Mouse (Mus musculus) heart, postnatal 0 days (tissue): ENCODE results near the gene Ikzf3. TPM values are rescaled to one million over a fixed set of nuclear protein-coding genes. Genes with fewer than 3 reads are reported as not detected.

Experiments
- ATAC-seq: fragments of 200-750 bp; cut with Nextera tagmentation; 2 replicates; pipeline ENCODE4 v1.8.0; 2017; ENCODE audit warnings: low read depth, moderate number of reproducible peaks, moderate library complexity; ENCODE audit not compliant: insufficient read depth
- DNase-seq: peaks from one replicate; pipeline ENCODE4 v3.0.0-alpha.2; 2016; ENCODE audit warnings: low spot score
- H3K27ac ChIP-seq: fragments of 300-500 bp; sonication (generic); 2 replicates; pipeline ENCODE4 v1.5.1; 2014; ENCODE audit warnings: low read depth, mild to moderate bottlenecking
- H3K27me3 ChIP-seq: fragments of 300-500 bp; sonication (generic); 2 replicates; pipeline ENCODE4 v1.6.1; 2014; ENCODE audit warnings: low read length, mixed read lengths; ENCODE audit not compliant: control insufficient read depth, insufficient read depth
- H3K36me3 ChIP-seq: fragments of 300-500 bp; sonication (generic); replicated peaks from 2 replicates; pipeline ENCODE4 v1.6.1; 2014; ENCODE audit warnings: low read length, mixed read lengths; ENCODE audit not compliant: control insufficient read depth, insufficient read depth
- H3K4me1 ChIP-seq: fragments of 300-500 bp; sonication (generic); 2 replicates; pipeline ENCODE4 v1.6.1; 2014; ENCODE audit warnings: antibody characterized with exemption; ENCODE audit not compliant: control insufficient read depth, insufficient read depth
- H3K4me2 ChIP-seq: fragments of 300-500 bp; sonication (generic); 2 replicates; pipeline ENCODE4 v1.6.1; 2014; ENCODE audit warnings: low read depth, mild to moderate bottlenecking, low read length, moderate library complexity
- H3K4me3 ChIP-seq: fragments of 300-500 bp; sonication (generic); 2 replicates; pipeline ENCODE4 v1.5.1; 2014; ENCODE audit warnings: low read depth, low read length
- H3K9ac ChIP-seq: fragments of 300-500 bp; sonication (generic); replicated peaks from 2 replicates; pipeline ENCODE4 v1.6.1; 2014; ENCODE audit warnings: low read depth, low read length, mixed read lengths
- H3K9me3 ChIP-seq: fragments of 300-500 bp; sonication (generic); replicated peaks from 2 replicates; pipeline ENCODE4 v1.6.1; 2016; ENCODE audit warnings: low read length; ENCODE audit not compliant: control insufficient read depth
- CTCF ChIP-seq: IDR thresholded peaks from 2 replicates; pipeline ENCODE4 v1.5.1; 2016; ENCODE audit warnings: antibody characterized with exemption, control low read depth, low read depth
- EP300 ChIP-seq: IDR thresholded peaks from 2 replicates; pipeline ENCODE4 v1.6.1; 2016; ENCODE audit warnings: antibody characterized with exemption, low read depth
- WGBS: fragments of 180-500 bp; shearing (Covaris S2); extraction: QIAGEN DNeasy Blood & Tissue Kit; methylation state at CpG from one replicate; pipeline ENCODE4 v1.1.7; 2014; 5-methylcytosine and 5-hydroxymethylcytosine counted together
- polyA plus RNA-seq: library from polyadenylated mRNA; unstranded; fragments of >200 nt; fragmentation: Nextera tagmentation; extraction: Ambion mirVana; gene quantifications from 2 replicates; pipeline ENCODE4 v1.2.1, GENCODE M21; 2015
- total RNA-seq: library from RNA; depleted of rRNA; stranded (reverse); fragments of >200 nt; gene quantifications from 2 replicates; pipeline ENCODE4 v1.2.3, GENCODE M21; 2014; ENCODE audit warnings: low replicate concordance

Ikzf3 gene
- total and polyA plus RNA-seq, 2 experiments from 2014 or later: 0.15 TPM; not detected in 1

DNA sequence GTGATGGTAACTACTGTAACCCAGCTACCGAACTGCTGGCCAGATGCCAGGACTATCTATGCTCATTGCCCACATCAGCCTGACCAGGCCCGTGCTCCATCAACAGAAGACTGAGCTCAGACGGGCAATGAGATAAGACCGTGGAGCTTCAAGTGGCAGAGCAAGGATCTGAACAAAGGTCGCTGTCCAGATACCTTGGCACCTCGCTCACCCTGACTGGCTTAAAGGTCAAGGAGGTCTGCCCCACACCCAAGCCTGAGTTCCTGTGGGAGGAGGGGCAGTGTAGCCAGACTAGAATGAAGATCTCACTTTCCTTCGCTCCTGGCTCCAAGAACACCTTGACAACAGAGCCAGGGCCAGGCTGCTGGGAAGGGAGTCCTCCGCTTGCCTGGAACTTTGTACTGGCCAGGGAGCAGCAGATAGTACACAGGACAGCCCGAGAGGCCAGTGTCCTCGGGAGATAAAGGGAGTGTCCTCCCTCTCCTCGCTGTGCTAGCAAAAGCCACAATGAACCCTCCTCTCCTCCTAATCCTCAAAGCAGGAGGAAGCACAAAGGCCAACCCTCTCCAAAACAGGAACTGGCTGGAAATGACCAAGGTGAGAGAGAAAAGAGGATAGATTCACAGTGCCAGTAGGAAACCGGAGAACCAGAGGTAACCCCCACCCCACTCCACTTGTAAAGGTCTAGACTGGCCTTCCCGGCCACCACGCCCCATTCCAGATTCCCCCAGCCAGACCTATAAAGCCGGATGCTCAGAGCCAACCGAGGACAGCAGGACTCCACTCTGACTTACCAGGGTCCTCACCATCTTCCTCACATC is 34.7 kb upstream of the Ikzf3 start:
- H3K27ac ChIP-seq: no peak overlapping the region
- peaks cover 12% of the 10 kb centered on the region; the same call in 1 of the 2 replicates for H3K4me1 ChIP-seq
- H3K36me3 ChIP-seq: peaks cover 22% of the 10 kb centered on the region
- no peak for TF ChIP-seq EP300
- TF ChIP-seq CTCF: no peak
- DNase-seq (no peak), ATAC-seq (peak; percentile 36)
- no peaks in the 10 kb centered on the region for H3K9me3 ChIP-seq
- H3K9ac ChIP-seq: no peak overlapping the region
- no peak overlapping the region for H3K4me2 ChIP-seq
- H3K4me3 ChIP-seq: no peak overlapping the region
- WGBS: 40% methylated on average over 16 of the region's 16 CpGs
- H3K27me3 ChIP-seq: no peaks in the 10 kb centered on the region

DNA sequence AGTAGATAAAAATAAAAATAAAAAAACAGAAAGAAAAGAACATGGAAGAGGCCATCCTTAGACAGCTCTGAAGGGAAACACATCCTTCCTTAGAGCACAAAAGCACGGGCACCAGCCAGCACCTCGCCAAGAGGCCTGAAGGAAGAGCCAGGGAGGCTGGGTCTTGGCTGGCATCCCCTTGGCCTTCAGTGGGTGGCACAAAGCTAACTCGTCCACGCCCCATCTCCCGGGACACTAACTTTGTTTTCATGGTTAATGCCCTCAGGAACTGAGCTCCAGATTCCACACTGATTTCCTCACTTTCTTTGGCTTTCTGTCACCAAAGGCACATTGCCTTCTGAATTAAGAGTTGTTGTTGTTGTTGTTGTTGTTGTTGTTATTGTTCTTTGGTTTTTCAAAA is 31.9 kb upstream of the Ikzf3 start:
- H3K36me3 ChIP-seq: peaks cover 16% of the 10 kb centered on the region
- DNase-seq (no peak), ATAC-seq (no peak)
- no peak overlapping the region for H3K27ac ChIP-seq
- 80% methylated on average over 5 of the region's 5 CpGs for WGBS
- no peak overlapping the region for H3K4me2 ChIP-seq
- TF ChIP-seq CTCF: no peak
- no peak for TF ChIP-seq EP300
- H3K27me3 ChIP-seq: no peaks in the 10 kb centered on the region
- no peaks in the 10 kb centered on the region for H3K9me3 ChIP-seq
- no peak overlapping the region for H3K4me3 ChIP-seq
- H3K9ac ChIP-seq: no peak overlapping the region
- no peaks in the 10 kb centered on the region; the same call in 1 of the 2 replicates for H3K4me1 ChIP-seq

DNA sequence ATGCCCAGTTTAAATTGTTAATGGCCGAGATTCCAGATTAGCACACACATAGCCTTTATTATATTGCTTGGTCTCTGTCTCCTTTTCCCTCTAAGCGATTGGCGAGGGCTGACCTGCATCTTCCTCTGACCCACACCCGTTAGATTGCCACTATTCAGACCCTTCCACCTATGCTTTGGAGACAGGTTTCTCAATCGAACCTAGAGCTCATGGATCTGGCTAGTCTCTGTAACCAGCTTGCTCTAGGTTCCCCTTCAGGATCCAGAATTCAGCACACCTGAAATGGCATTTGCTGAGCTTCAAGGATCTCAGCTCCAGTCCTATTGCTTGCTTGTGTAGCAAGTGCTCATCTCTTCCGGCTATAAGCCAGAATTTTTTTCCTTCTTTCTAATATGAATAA is 23.6 kb upstream of the Ikzf3 start:
- TF ChIP-seq CTCF (no peak), EP300 (no peak)
- DNase-seq (no peak), ATAC-seq (no peak)
- no peak overlapping the region for H3K27ac ChIP-seq
- H3K4me2 ChIP-seq: no peak overlapping the region
- no peak overlapping the region for H3K4me3 ChIP-seq
- H3K9ac ChIP-seq: no peak overlapping the region
- no peaks in the 10 kb centered on the region for H3K36me3 ChIP-seq
- H3K9me3 ChIP-seq: no peaks in the 10 kb centered on the region
- H3K27me3 ChIP-seq: no peaks in the 10 kb centered on the region
- 74% methylated on average over 6 of the region's 6 CpGs for WGBS
- H3K4me1 ChIP-seq: no peaks in the 10 kb centered on the region

DNA sequence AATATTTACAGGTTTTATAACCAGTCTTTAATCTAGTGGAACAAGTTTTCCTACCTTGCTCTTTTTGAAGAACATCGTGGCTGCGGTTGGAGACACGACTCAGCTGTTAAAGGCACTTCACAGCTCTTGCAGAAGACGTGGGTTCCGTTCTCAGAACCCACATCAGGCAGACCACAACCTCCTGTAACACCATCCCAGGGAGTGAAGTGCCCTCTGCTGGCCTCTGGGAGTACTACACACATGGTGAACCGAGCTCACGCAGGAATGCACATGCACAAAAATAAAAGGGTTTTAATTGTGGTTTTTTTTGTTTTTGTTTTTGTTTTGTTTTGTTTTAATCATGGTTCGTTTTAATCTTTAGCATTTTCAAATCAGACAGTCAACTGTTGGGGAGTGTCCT is 22.5 kb upstream of the Ikzf3 start:
- DNase-seq: no peak

DNA sequence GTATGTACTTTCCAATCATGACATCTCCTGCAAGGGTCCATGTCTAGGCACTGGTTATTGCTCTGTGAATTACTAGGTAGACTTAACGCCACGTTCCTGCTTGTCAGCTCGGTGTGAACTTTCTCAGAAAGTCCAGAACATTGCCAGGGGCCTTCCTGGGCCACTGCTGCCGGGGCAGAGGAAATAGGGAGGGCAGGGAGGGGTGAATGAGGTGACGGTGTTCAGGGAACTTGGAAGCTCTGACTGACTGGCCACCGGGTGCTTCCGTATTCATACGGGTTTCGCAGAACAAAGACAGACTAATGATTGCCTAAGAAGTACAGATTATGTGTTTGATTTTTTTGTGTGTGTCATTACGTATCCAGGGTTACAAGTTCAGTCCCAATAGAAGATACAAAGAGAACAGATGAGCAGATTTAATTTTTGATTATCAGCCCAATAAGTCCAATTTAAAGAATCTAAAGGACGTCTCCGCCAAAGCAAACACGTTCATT is 18.1 kb upstream of the Ikzf3 start:
- H3K4me1 ChIP-seq: no peaks in the 10 kb centered on the region
- no peaks in the 10 kb centered on the region for H3K9me3 ChIP-seq
- H3K4me2 ChIP-seq: no peak overlapping the region
- ATAC-seq (no peak), DNase-seq (no peak)
- no peak overlapping the region for H3K9ac ChIP-seq
- H3K36me3 ChIP-seq: no peaks in the 10 kb centered on the region
- H3K27ac ChIP-seq: no peak overlapping the region
- H3K4me3 ChIP-seq: no peak overlapping the region
- 73% methylated on average over 13 of the region's 13 CpGs for WGBS
- no peaks in the 10 kb centered on the region for H3K27me3 ChIP-seq
- TF ChIP-seq CTCF: no peak
- TF ChIP-seq EP300: no peak

More for the DNA sequence above, 22.5 kb upstream of the Ikzf3 start:
- Histone ChIP-seq H3K36me3 (no peaks in the 10 kb centered on the region), H3K9me3 (no peaks in the 10 kb centered on the region), H3K4me3 (no peak overlapping the region), H3K27ac (no peak overlapping the region), H3K27me3 (no peaks in the 10 kb centered on the region), H3K4me1 (no peaks in the 10 kb centered on the region), H3K9ac (no peak overlapping the region), H3K4me2 (no peak overlapping the region)
- 86% methylated on average over 8 of the region's 8 CpGs for WGBS
- ATAC-seq: no peak
- no peak for TF ChIP-seq CTCF
- no peak for TF ChIP-seq EP300
